Mouse (Mus musculus): ENCODE results near the gene Zfp935.
"Not testable (repeated sequence)": the region's sequence is repeated elsewhere in the genome, so short reads cannot be mapped to it uniquely, and the experiment has no call there.

DNA sequence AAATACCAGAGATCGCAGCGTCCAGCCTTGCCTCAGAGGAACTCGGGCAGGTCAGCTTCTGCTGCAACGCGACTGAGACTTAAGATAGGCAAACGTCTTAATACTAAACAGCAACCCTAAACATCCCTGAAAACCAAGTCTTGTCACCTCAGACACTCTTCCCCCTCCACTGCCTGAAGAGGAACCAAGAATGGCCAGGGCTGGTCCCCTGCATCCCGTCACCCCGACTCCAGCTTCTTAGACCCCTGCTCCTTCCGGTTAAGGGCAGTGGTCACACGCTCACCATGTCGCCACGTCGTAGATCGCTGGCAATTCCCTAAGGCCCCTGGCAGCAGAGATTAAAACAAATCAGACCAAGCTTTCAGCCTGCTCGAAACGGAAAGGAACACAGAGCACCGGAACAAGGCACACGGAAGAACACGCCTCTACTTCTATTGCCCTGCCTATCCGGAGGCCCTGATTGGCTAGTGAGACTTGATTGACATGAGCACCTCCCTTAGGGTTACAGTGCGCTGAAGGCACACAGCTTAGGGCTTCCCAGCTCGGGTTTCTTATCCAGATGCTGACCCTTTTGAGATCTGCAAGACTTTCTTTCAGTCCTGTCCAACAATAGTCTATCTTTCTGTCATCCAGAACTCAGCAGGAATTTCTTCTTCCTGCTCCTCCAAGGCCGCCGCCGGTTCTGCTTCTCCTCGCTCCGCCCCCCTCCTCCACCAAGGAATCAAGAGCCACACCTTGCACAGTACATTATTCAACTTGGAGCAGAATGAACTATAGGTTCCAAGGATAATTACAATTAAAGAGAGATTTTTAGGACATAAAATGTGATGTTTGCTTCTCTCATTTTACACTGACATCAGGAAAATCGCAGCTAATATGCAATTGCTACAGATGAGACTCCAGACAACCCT, 91.6 kb downstream of the Zfp935 start, which contains the start of gene Gm49359:
- not testable (repeated sequence) for TF ChIP-seq CTCF, EP300 (IDR thresholded peaks at IDR 0.05; ENCODE audit: low read depth)
